Comparison of ENCODE assay signal across 20 mouse cellular contexts in genomic region chr2:152069941-152070340, GRCm38 (mm10). TPM values are rescaled to one million over a fixed set of nuclear protein-coding genes. Genes with fewer than 3 reads are reported as not detected.
DNase-seq lines count a peak whose midpoint lies in the region; ATAC-seq lines count a peak whose summit lies in the region.
"Had no signal": no experiment of that assay in that cellular context is flagged by ENCODE, and none has a peak within 500 bp of the region (broad histone marks: within the 10 kb centered on the region; RNA-seq: fewer than 3 reads in every experiment).

No protein-coding gene starts in this region.

- WGBS in neural tube, embryonic 11.5 days = 74% methylated on average over 2 of the region's 2 CpGs
- 49% methylated on average over 2 of the region's 2 CpGs for WGBS in hindbrain, embryonic 11.5 days
- 69% methylated on average over 2 of the region's 2 CpGs for WGBS in midbrain, embryonic 14.5 days

- H3K9me3 ChIP-seq in neural tube, embryonic 11.5 days (ENCODE audit: control insufficient read depth, low read length) = no peaks in the 10 kb centered on the region
- no peaks in the 10 kb centered on the region for H3K9me3 ChIP-seq in hindbrain, embryonic 11.5 days (ENCODE audit: control insufficient read depth, low read length)
- no peaks in the 10 kb centered on the region for H3K9me3 ChIP-seq in midbrain, embryonic 14.5 days (ENCODE audit: control insufficient read depth, low read length)
- H3K9me3 ChIP-seq: heart, embryonic 13.5 days; limb, embryonic 10.5 days; liver, embryonic 13.5 days; lung, embryonic 15.5 days; stomach, embryonic 15.5 days had no signal

- no peak overlapping the region for H3K4me2 ChIP-seq in neural tube, embryonic 11.5 days (ENCODE audit: low read depth)
- H3K4me2 ChIP-seq in hindbrain, embryonic 11.5 days (replicated peaks; ENCODE audit: low read depth, low read length) = no peak overlapping the region
- H3K4me2 ChIP-seq in midbrain, embryonic 14.5 days (ENCODE audit: low read length) = no peak overlapping the region
- H3K4me2 ChIP-seq: heart, embryonic 13.5 days; liver, embryonic 13.5 days; lung, embryonic 15.5 days; stomach, embryonic 15.5 days had no signal

- peak overlapping the region; percentile 30 for H3K9ac ChIP-seq in neural tube, embryonic 11.5 days (ENCODE audit: low read length)
- H3K9ac ChIP-seq in hindbrain, embryonic 11.5 days (ENCODE audit: low read depth, low read length) = 0 out of 2 replicates have a peak overlapping the region, but pooled peaks have one; percentile 37
- H3K9ac ChIP-seq in midbrain, embryonic 14.5 days (replicated peaks; ENCODE audit: low read length) = no peak overlapping the region
- H3K9ac ChIP-seq: heart, embryonic 13.5 days; liver, embryonic 13.5 days; lung, embryonic 15.5 days; stomach, embryonic 15.5 days had no signal

- H3K4me1 ChIP-seq in neural tube, embryonic 11.5 days (ENCODE audit: control insufficient read depth, insufficient read depth, low read length) = peaks cover 12% of the 10 kb centered on the region
- H3K4me1 ChIP-seq in hindbrain, embryonic 11.5 days (replicated peaks; ENCODE audit: control insufficient read depth, insufficient read depth, low read length) = peaks cover 11% of the 10 kb centered on the region
- peaks cover 15% of the 10 kb centered on the region for H3K4me1 ChIP-seq in midbrain, embryonic 14.5 days (ENCODE audit: control insufficient read depth, insufficient read depth, low read length)
- H3K4me1 ChIP-seq: heart, embryonic 13.5 days; limb, embryonic 10.5 days; liver, embryonic 13.5 days; lung, embryonic 15.5 days; stomach, embryonic 15.5 days had no signal

- no peak overlapping the region for H3K4me3 ChIP-seq in neural tube, embryonic 11.5 days (ENCODE audit: low read depth, low read length)
- H3K4me3 ChIP-seq in hindbrain, embryonic 11.5 days (ENCODE audit: low read depth, low read length) = no peak overlapping the region
- H3K4me3 ChIP-seq in midbrain, embryonic 14.5 days (replicated peaks; ENCODE audit: low read depth, low read length) = no peak overlapping the region
- H3K4me3 ChIP-seq: heart, embryonic 13.5 days; limb, embryonic 10.5 days; liver, embryonic 13.5 days; lung, embryonic 15.5 days; myocyte; stomach, embryonic 15.5 days had no signal

- H3K27me3 ChIP-seq in neural tube, embryonic 11.5 days (ENCODE audit: control insufficient read depth, insufficient read depth, low read length) = no peaks in the 10 kb centered on the region
- no peaks in the 10 kb centered on the region; the same call in 1 of the 2 replicates for H3K27me3 ChIP-seq in hindbrain, embryonic 11.5 days (ENCODE audit: control insufficient read depth, insufficient read depth, low read length)
- H3K27me3 ChIP-seq in midbrain, embryonic 14.5 days (ENCODE audit: control insufficient read depth, insufficient read depth, low read length) = no peaks in the 10 kb centered on the region

- DNase-seq in neural tube, embryonic 11.5 days (ENCODE audit: low spot score) = peak; percentile 17
- DNase-seq in neural tube, embryonic 10.5 days (ENCODE audit: extremely low spot score, low spot score) = no peak
- DNase-seq in hindbrain, embryonic 11.5 days (ENCODE audit: low spot score) = peak; percentile 22
- DNase-seq in midbrain, embryonic 14.5 days = no peak
- DNase-seq in Muller cell, postnatal 12 days (ENCODE audit: inconsistent ontology term) = no peak
- DNase-seq in adrenal gland, postnatal 36 days = no peak
- DNase-seq: cerebellum, adult 11 months; kidney, adult 11 months; liver, embryonic 13.5 days; right cerebral cortex, postnatal 14 days had no signal

- H3K36me3 ChIP-seq in neural tube, embryonic 11.5 days (ENCODE audit: control insufficient read depth, insufficient read depth, low read length) = no peaks in the 10 kb centered on the region
- H3K36me3 ChIP-seq in hindbrain, embryonic 11.5 days (ENCODE audit: control insufficient read depth, insufficient read depth, low read length) = no peaks in the 10 kb centered on the region
- no peaks in the 10 kb centered on the region for H3K36me3 ChIP-seq in midbrain, embryonic 14.5 days (ENCODE audit: control insufficient read depth, insufficient read depth, low read length)
- H3K36me3 ChIP-seq: heart, embryonic 13.5 days; limb, embryonic 10.5 days; liver, embryonic 13.5 days; lung, embryonic 15.5 days; stomach, embryonic 15.5 days had no signal

- H3K27ac ChIP-seq in neural tube, embryonic 11.5 days (ENCODE audit: low read depth, low read length) = peak overlapping the region; percentile 76
- peak overlapping the region; percentile 86 for H3K27ac ChIP-seq in hindbrain, embryonic 11.5 days (ENCODE audit: low read depth, low read length)
- peak overlapping the region; percentile 70 for H3K27ac ChIP-seq in midbrain, embryonic 14.5 days (replicated peaks; ENCODE audit: low read depth, low read length)
- H3K27ac ChIP-seq: heart, embryonic 13.5 days; kidney, postnatal 0 days; limb, embryonic 10.5 days; liver, embryonic 13.5 days; lung, embryonic 15.5 days; stomach, embryonic 15.5 days had no signal

- ATAC-seq in neural tube, embryonic 11.5 days (ENCODE audit: insufficient read depth, low FRiP score, low TSS enrichment) = 0 out of 2 replicates have a peak, but pooled peaks have one; percentile 17
- peak; percentile 20 for ATAC-seq in hindbrain, embryonic 11.5 days (ENCODE audit: low FRiP score)
- ATAC-seq in midbrain, embryonic 14.5 days (ENCODE audit: low FRiP score, low TSS enrichment) = no peak
- no peak for ATAC-seq in cerebellum, adult (ENCODE audit: insufficient number of reproducible peaks, low FRiP score, low TSS enrichment)

RNA-seq across cellular contexts. Expression of gene Scrt2, which starts 11.4 kb away (rescaled TPM):
- 23.0 and 25.1 TPM in 2 replicates for polyA plus RNA-seq in neural tube, embryonic 11.5 days (2014; fragmentation: Nextera tagmentation; extraction: Ambion mirVana)
- 27.1 and 31.4 TPM in 2 replicates for polyA plus RNA-seq in hindbrain, embryonic 11.5 days (2014; fragmentation: Nextera tagmentation; extraction: Ambion mirVana)
- 16.4 and 18.4 TPM in 2 replicates for polyA plus RNA-seq in midbrain, embryonic 14.5 days (2014; fragmentation: Nextera tagmentation; extraction: Ambion mirVana)
- total RNA-seq in adrenal gland, postnatal 36 days (2021) = 1 to 10 TPM in 1 of 2 experiments, under 1 TPM in 1; 0.13 to 1.1 TPM
- total RNA-seq: hematopoietic stem cell, adult 5-6 weeks had no signal
- polyA plus RNA-seq: heart, embryonic 13.5 days; kidney, postnatal 0 days; limb, embryonic 10.5 days; liver, embryonic 13.5 days; lung, embryonic 15.5 days; myocyte; spleen, adult 2 months; thymus, postnatal 0 days had no signal

RNA-seq across cellular contexts. Expression of gene Srxn1, which starts 35.4 kb away (rescaled TPM):
- polyA plus RNA-seq in neural tube, embryonic 11.5 days (2014; fragmentation: Nextera tagmentation; extraction: Ambion mirVana) = 17.5 and 18.8 TPM in 2 replicates
- 13.4 and 14.8 TPM in 2 replicates for polyA plus RNA-seq in hindbrain, embryonic 11.5 days (2014; fragmentation: Nextera tagmentation; extraction: Ambion mirVana)
- 11.5 and 17.4 TPM in 2 replicates for polyA plus RNA-seq in midbrain, embryonic 14.5 days (2014; fragmentation: Nextera tagmentation; extraction: Ambion mirVana)
- total RNA-seq in adrenal gland, postnatal 36 days (2021) = 100 to 1,000 TPM; 264 to 540 TPM

Comparison
In these comparisons a context has a peak if more than half of its experiments do, and no peak if none do; other contexts are left out.
1. DNase-seq: peak in neural tube, embryonic 11.5 days (single experiment) and hindbrain, embryonic 11.5 days (single experiment); none in neural tube, embryonic 10.5 days (single experiment), midbrain, embryonic 14.5 days (single experiment), Muller cell, postnatal 12 days (single experiment) and adrenal gland, postnatal 36 days (0 of 2).
2. ATAC-seq: peak in neural tube, embryonic 11.5 days (single experiment) and hindbrain, embryonic 11.5 days (single experiment); none in midbrain, embryonic 14.5 days (single experiment) and cerebellum, adult (single experiment).
3. Peak in every context shown above with its lines, with median percentiles within 50 percentile points of each other: H3K27ac ChIP-seq.